Mouse (Mus musculus) adrenal gland, postnatal 4 days (tissue): ENCODE data around the gene Ppp1r36. TPM values are rescaled to one million over a fixed set of nuclear protein-coding genes. Genes with fewer than 3 reads are reported as not detected.
A peak's percentile ranks its signal among the peaks of the same experiment; 100 is the strongest.
"Not testable (repeated sequence)": the region's sequence is repeated elsewhere in the genome, so short reads cannot be mapped to it uniquely, and the experiment has no call there.

Experiments
- DNase-seq, 2 experiments: peaks; one replicate each; pipeline ENCODE4 v3.0.0; 2021 to 2022; ENCODE audit warnings: low spot score in 2 of 2, mixed read lengths in 2 of 2
- total RNA-seq, 2 experiments: library from RNA; stranded (reverse); gene quantifications; 2 replicates each; pipeline ENCODE4 v1.2.3; 2021

The Ppp1r36 gene
- total RNA-seq, 2 experiments from 2014 or later = 0.56 to 1.0 TPM

GRCm38 (mm10) chr12:76444862-76445261 lies 27.5 kb downstream of the Ppp1r36 start:
- no peak for DNase-seq

- no peak for DNase-seq
These were observed 28.9 kb downstream of the Ppp1r36 start for GRCm38 (mm10) chr12:76446201-76446600.

- no peak for DNase-seq
These were observed 30.8 kb downstream of the Ppp1r36 start for GRCm38 (mm10) chr12:76448127-76448526.

GRCm38 (mm10) chr12:76452203-76452602 lies 34.9 kb downstream of the Ppp1r36 start:
- no peak for DNase-seq

- not testable (repeated sequence) for DNase-seq
These were observed 41.1 kb downstream of the Ppp1r36 start for GRCm38 (mm10) chr12:76458445-76458844.

- no peak for DNase-seq
These were observed 41.7 kb downstream of the Ppp1r36 start for GRCm38 (mm10) chr12:76459032-76459431.

GRCm38 (mm10) chr12:76463391-76463790 lies 46.1 kb downstream of the Ppp1r36 start:
- DNase-seq = no peak

GRCm38 (mm10) chr12:76464651-76465252 lies 47.4 kb downstream of the Ppp1r36 start:
- DNase-seq = no peak

- DNase-seq = no peak
These were observed 49.3 kb downstream of the Ppp1r36 start for GRCm38 (mm10) chr12:76466651-76467050.

- DNase-seq = no peak
These were observed 49.9 kb downstream of the Ppp1r36 start for GRCm38 (mm10) chr12:76467256-76467655.

- peak; percentile 37 to 38 for DNase-seq
These were observed 54.7 kb downstream of the Ppp1r36 start for GRCm38 (mm10) chr12:76472046-76472445.

- no peak for DNase-seq
These were observed 56.4 kb downstream of the Ppp1r36 start for GRCm38 (mm10) chr12:76473562-76474245.

- DNase-seq = no peak
These were observed 56.9 kb downstream of the Ppp1r36 start for GRCm38 (mm10) chr12:76474246-76474583.

- DNase-seq = no peak
These were observed 57.5 kb downstream of the Ppp1r36 start for GRCm38 (mm10) chr12:76474802-76475201.

GRCm38 (mm10) chr12:76476146-76476545 lies 58.8 kb downstream of the Ppp1r36 start:
- DNase-seq = no peak

GRCm38 (mm10) chr12:76478309-76479023 lies 61.1 kb downstream of the Ppp1r36 start:
- no peak for DNase-seq

GRCm38 (mm10) chr12:76479174-76479573 lies 61.8 kb downstream of the Ppp1r36 start:
- no peak for DNase-seq

- no peak for DNase-seq
These were observed 62.6 kb downstream of the Ppp1r36 start for GRCm38 (mm10) chr12:76479836-76480495.

GRCm38 (mm10) chr12:76482446-76482845 lies 65.1 kb downstream of the Ppp1r36 start:
- DNase-seq = no peak

GRCm38 (mm10) chr12:76482948-76483347 lies 65.6 kb downstream of the Ppp1r36 start:
- DNase-seq = no peak

GRCm38 (mm10) chr12:76484881-76485280 lies 67.5 kb downstream of the Ppp1r36 start:
- DNase-seq = no peak

- no peak for DNase-seq
These were observed 68.0 kb downstream of the Ppp1r36 start for GRCm38 (mm10) chr12:76485381-76485780.
